Mouse (Mus musculus) megakaryocyte-erythroid progenitor cell, adult 5-6 weeks (primary cell): ENCODE data around the gene Hist2h2ab. TPM values are rescaled to one million over a fixed set of nuclear protein-coding genes. Genes with fewer than 3 reads are reported as not detected.

Experiments used
- ATAC-seq: replicated peaks from 2 replicates; pipeline ENCODE4 v1.8.0; 2016; ENCODE audit warnings: mild to moderate bottlenecking, inconsistent platforms; ENCODE audit not compliant: severe bottlenecking, poor library complexity, low FRiP score, low TSS enrichment
- total RNA-seq, 2 experiments: library from RNA; stranded (forward) in 1 of 2; stranded (reverse) in 1 of 2; fragments of 200-1000, 215-1000 nt in 1 of 2; fragments of >200 nt in 1 of 2; fragmentation: Nextera tagmentation in 1 of 2; gene quantifications; 2 replicates each; pipeline ENCODE4 v1.2.3; 2014 to 2017

The Hist2h2ab gene
- total RNA-seq, 2 experiments from 2014 or later: 13.4 to 180 TPM

- no peak for ATAC-seq
Measured at GRCm38 (mm10) chr3:96250890-96251289, 31.2 kb downstream of the Hist2h2ab start.

DNA sequence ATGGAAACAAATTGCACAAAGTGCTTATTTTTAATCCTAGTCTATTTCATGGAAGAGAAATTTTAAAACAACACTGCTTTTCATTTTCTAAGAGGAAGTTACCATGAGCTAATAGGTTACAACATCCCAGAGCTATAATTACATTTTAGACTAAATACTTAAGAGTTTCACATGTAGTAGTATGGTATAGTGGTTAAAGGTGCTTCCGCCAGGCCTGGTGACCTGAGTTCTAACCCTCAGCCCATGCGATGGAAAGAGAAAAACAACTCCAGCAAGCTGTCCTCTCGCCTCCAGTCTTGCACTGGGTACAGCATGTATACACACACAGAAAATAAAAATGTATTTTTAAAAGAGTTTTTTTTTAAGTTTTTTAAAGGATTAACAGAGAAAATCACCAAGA, 32.1 kb downstream of the Hist2h2ab start:
- ATAC-seq: no peak

- ATAC-seq: peak; percentile 98
Measured at GRCm38 (mm10) chr3:96254683-96255355, 35.2 kb downstream of the Hist2h2ab start.

DNA sequence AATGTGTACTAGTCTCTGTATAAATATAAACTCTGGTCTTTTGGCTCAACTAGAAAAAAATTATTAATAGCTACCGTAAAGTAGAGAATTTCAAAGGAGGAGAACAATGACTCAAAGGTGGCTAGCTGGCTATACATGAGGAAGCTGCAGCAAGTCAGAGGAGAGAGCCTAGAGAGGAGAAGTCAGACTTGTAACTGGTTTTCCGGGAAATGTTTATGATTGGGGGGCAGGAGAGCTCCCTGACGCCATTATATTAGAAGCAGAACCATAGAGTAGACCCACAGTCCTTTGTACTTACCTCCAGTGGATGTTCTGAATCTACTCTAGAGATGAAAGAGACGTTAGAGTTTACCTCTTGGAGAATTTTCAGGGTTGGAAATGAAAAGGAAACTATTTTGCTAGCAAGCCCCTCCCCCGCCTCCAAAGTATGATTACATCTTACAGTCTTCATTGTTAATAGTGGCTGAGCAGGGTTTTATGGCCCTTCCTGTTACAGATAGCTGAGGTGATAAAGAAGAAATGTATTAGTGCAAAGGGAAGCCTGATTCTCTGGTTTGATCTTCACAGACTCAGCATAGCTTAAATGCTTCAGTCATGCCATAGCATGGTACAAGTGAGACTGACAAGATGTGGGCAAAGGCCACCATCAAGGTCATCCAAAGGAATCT, 36.4 kb downstream of the Hist2h2ab start:
- no peak for ATAC-seq

DNA sequence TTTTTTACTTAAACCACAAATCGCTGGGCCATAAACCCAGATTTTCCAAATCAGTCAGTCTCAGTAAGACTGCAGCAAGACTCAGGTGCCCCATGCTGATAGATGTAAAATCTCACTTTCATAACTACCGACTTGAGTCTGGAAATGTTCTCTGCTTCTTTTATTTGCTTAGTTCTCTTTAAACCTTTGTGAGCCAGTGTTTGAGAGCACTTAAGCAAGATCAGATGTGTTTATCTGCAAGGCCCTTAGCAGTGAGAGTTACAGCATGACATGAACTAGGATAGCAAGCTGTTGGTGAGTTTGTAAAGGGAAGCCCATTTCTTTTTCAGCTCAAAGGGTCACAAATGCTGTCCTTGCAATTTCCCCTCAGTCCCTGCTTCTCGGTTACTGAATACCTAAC, 37.5 kb downstream of the Hist2h2ab start:
- no peak for ATAC-seq

DNA sequence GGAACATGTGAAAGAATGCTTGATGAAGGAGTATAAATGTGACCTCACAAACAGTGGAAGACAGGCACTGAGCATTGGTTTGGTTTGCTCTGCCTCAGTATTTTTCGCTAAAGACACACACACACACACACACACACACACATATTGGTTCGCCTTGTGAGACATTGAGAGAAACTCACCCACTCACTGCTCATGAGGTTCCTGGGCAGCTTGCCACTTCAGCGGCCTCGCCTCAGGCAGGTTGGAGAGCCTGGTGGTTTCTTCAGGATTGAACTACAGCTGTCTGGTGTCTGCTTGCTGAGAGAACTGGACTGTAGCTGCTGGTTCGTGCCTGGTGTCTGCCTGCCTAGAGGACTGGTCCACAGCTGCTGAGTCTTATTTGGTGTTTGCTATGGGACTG, 40.6 kb downstream of the Hist2h2ab start:
- ATAC-seq: no peak

DNA sequence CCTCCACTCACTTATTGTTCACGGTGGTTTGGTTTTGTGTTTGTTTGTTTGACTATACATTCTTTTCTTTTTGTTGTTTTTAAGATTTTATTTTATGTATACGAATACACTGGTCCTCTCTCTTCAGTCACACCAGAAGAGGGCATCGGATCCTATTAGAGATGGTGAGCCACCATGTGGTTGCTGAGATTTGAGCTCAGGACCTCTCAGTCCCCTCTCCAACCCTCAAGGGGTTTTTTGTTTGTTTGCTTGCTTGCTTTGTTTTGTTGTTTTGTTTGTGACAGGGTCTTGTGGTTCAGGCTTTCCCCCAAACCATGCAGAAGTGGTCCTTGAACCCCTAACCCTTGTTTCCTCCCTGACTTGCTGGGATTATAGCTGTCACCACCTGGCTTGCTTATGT, 42.0 kb downstream of the Hist2h2ab start:
- no peak for ATAC-seq

DNA sequence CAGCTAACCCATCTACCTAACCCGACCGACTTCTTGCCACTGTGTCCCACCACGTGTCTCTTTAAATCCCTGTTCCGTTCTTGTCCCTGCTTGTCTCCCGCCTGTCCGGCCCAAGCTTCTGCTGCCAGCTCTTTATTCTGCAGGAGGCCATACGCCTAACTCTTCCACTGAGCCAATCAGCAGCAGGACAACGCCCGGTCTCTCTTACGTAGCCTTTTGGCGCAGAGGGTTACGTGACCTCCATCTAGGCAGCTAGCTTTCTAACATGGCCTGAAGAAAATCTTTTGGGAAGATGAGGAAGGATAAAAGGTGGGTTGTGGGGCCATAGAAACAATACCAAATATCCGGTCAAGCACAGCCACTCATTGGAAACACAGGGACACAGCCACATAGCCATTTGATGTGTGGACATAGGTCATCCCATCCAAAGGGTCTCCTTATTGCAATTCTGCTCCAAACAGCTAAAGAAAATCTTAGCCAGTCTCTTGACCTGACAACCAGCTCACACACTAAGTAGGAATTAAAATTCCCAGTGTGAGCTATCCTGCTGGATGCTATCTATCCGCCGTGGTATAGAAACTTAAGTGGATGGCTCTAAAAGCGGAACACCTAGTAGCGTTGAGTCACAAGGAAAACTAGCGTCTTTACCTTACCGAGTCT, 42.7 kb downstream of the Hist2h2ab start:
- ATAC-seq: peak; percentile 72

DNA sequence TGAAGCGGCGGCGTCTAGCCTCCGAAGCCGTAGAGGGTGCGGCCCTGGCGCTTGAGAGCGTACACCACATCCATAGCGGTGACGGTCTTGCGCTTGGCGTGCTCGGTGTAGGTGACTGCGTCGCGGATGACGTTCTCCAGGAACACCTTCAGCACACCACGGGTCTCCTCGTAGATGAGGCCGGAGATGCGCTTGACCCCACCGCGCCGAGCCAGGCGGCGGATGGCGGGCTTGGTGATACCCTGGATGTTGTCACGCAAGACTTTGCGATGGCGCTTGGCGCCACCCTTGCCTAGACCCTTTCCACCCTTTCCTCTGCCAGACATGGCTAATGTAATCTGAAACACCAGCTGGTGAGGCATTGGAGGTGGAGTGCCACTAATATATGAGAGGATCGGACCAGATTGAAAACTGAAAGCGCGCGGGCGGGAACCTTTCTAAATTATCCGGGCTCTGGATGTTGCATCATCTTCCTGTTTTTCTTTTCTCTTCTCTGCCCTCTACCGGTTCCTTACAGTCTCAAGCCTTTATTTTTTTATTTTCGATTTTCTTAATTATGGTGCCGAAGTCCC, 43.4 kb downstream of the Hist2h2ab start, which contains the start of gene Hist2h4:
TSS of gene Hist2h4 (minus strand) at position 333 of the 572 bp plus-strand sequence.
- ATAC-seq: peak; percentile 89

DNA sequence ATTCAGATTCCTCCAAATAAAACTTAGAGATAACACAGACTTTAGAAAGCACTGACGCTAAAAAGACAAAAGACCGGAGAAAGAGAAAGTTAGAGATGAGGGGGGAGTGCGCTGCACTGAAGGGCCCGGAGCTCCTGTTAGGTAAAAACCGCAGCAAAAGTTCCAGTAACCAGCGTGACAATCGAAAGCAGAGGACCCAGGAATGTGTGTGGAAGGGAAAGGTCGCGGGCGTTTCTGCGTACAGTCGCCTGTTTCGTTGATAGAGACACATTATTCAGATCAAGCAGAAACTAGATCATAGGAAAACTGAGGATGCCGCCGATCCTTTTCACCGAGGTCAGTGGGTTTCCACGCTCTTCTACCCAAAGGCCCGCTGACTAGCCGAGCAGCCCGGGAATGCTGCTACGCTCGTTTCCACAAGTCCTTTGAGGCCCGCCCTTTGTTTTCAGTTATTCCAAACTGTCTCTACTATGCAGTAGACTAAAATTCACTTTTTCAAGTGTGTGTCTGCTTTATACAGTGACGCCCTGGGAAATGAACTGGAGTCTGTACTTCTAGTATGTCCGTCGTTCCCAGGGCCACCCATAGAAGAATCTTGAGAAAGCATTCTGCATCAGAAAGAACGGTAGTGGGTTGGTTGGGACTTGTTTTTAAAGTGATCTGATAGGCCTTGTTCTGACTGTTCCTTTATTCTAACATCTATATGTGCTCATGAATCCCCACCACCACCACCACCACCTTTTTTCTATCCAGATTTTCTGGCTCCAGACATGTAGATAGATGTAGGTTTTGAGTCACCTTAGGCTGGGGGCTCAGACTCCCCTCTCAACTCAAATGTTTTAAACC, 44.1 kb downstream of the Hist2h2ab start:
- ATAC-seq: 0 out of 2 replicates have a peak, but pooled peaks have one; percentile 9

DNA sequence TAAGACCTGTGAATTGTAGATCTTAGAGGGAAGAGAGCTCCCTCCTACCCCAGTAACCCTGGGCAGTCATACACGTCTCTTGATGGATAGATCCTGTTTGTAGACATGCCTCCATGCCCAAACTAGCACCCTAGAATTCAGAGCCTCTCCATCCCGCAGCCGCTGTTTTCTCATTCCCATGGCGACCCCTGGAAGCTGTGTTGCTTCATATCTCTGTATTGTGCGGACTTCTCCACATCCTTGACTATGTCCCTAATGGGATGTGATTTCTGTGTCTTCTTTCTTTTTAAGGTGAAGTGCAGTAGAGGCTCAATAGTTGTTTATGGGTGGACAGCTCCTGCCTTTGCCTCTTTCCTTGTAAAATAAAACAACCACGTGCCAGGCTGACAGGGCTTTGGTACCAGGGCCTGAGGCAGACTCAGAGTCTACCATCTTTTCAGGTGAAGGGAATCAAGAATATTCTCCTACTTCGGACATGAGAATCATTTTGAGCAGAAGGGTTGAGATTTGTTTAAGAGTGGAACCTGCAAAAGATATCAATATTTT, 44.8 kb downstream of the Hist2h2ab start:
- no peak for ATAC-seq

DNA sequence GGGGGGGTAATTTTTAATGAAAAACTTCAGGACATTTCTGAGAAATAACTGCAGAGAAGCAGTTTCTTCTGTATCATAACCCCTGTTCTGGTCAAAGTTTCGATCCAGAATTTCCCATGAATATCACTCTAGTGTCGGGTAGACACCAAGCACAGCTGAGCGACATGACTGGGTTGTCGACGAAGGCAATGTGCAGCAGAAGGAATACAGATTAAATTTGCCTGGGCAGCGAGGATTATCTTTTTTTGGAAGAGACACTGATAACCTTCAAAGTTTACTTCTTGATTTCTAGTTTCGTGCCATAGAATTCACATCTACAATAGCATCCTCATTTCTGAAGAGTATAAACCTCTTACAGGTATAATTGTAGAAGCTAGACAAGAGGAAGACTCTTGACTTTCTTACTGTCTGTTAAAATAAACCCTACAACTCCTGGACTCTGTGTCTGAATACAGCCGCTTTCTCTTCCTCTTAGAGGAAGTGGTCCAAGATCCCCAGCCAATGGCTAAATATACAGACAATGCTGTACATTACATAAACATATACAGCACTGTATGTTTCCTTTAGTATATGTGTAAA, 46.6 kb downstream of the Hist2h2ab start:
- no peak for ATAC-seq

DNA sequence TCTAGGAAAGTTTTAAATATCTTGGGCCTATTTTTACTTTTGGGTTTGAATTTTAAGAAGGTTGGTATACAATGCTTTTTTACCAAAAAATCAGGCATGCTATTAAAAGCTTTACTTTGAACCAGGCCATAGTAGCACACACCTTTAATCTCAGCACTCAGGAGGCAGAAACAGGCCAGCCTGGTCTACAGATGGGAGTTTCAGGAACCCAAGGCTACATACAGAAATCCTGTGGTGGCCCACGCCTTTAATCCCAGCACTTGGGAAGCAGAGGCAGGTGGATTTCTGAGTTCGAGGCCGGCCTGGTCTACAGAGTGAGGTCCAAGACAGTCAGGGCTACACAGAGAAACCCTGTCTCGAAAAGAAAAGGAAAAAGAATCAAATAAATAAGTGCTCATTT, 47.9 kb downstream of the Hist2h2ab start:
- no peak for ATAC-seq

DNA sequence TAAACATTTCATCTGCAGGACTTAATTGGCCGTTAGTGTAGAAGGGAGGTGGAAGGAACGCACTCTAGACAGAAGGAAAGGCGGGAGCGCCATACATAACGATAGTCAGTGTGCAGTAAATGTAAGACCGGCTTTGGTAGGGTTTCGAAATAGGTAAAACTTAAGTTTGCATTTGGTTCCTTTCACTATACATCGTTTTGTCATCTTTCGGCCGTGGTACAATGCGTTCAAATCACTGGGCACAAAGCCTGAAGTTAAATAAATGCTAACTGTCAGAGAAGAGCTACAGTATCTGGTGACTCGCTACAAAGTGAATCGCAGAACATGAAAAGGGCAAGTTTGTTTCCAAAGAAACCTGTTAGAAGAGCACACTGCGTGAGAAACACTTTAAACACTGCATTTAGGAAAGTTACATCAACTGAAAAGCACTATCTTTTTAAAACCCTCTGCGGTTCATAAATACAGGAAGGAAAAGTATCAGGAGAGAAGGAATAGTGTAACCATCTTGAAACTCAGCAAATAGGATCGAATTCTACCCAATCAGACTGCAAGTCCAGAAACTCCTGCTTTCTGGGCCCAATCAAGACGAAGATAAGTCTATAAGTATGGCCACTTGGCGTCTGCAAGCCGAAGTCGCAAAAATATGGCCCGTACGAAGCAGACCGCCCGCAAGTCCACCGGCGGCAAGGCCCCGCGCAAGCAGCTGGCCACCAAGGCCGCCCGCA, 48.5 kb downstream of the Hist2h2ab start, which contains the start of gene Hist2h3b:
TSS of gene Hist2h3b (plus strand) at position 604 of the 725 bp plus-strand sequence.
- peak; percentile 36; the same call in 1 of the 2 replicates for ATAC-seq

DNA sequence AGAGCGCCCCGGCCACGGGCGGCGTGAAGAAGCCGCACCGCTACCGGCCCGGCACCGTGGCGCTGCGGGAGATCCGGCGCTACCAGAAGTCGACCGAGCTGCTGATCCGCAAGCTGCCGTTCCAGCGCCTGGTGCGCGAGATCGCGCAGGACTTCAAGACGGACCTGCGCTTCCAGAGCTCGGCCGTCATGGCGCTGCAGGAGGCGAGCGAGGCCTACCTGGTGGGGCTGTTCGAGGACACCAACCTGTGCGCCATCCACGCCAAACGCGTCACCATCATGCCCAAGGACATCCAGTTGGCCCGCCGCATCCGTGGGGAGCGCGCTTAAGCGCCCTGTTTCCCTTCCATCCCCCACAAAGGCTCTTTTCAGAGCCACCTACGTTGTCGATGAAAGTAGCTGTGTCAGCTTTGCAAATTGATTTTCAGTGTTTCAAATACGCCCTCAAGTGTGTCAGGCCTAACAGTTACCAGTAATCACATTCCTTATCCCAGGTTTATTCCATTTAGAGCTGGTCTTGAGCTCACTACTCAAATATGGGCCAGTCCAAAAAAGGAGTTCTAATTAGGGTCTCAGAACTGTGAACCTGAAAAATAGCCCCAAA, 49.2 kb downstream of the Hist2h2ab start:
- ATAC-seq: peak; percentile 36
